Mouse (Mus musculus) gonadal fat pad, adult 2 months (tissue): ENCODE results near the gene Grik5. TPM values are rescaled to one million over a fixed set of nuclear protein-coding genes. Genes with fewer than 3 reads are reported as not detected.
A peak's percentile ranks its signal among the peaks of the same experiment; 100 is the strongest.
"Not testable (repeated sequence)": the region's sequence is repeated elsewhere in the genome, so short reads cannot be mapped to it uniquely, and the experiment has no call there.

ENCODE experiments used
- DNase-seq: peaks from one replicate; pipeline ENCODE4 v3.0.0-alpha.2; 2012; ENCODE audit warnings: low read depth
- polyA plus RNA-seq: library from polyadenylated mRNA; depleted of rRNA; stranded (reverse); fragments of >200 nt; gene quantifications from 2 replicates; pipeline ENCODE4 v1.2.3, GENCODE M21; 2012

The Grik5 gene
- polyA plus RNA-seq, 1 experiment: 15.7 TPM

GRCm38 (mm10) chr7:25080431-25080830 lies 8.3 kb upstream of the Grik5 start:
- DNase-seq: no peak

DNA sequence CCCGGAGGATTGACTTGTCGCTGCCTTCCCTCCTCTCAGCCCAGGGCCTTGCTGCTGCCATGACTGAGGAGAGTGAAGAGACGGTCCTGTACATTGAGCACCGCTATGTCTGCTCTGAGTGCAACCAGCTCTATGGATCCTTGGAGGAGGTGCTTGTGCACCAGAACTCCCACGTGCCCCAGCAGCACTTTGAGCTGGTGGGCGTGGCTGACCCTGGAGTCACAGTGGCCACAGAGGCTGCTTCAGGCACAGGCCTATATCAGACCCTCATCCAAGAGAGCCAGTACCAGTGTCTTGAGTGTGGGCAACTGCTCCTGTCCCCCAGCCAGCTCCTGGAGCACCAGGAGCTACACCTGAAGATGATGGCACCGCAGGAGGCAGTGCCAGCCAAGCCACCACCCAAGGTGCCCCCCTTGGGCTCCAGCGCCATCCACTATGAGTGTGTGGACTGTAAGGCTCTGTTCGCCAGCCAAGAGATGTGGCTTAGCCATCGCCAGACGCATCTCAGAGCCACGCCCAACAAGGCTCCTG lies 7.4 kb upstream of the Grik5 start:
- no peak for DNase-seq

DNA sequence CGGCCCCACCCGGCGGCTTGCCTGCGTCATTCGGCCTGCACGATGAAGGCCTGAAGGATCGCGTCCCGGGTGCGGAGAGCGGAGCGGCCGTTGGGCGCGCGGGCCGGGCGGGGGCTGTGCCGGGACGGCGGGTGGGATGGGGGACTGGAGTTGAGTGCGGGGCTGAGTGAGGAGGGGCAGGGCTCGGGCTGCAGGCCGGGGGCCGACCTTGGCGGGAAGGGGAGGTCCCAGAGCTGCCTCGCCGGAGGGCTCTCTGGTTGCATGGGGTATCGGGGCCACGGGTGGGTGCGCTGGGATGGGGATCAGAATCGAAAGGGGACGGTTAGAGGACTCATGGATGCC lies 5.2 kb upstream of the Grik5 start:
- no peak for DNase-seq

DNA sequence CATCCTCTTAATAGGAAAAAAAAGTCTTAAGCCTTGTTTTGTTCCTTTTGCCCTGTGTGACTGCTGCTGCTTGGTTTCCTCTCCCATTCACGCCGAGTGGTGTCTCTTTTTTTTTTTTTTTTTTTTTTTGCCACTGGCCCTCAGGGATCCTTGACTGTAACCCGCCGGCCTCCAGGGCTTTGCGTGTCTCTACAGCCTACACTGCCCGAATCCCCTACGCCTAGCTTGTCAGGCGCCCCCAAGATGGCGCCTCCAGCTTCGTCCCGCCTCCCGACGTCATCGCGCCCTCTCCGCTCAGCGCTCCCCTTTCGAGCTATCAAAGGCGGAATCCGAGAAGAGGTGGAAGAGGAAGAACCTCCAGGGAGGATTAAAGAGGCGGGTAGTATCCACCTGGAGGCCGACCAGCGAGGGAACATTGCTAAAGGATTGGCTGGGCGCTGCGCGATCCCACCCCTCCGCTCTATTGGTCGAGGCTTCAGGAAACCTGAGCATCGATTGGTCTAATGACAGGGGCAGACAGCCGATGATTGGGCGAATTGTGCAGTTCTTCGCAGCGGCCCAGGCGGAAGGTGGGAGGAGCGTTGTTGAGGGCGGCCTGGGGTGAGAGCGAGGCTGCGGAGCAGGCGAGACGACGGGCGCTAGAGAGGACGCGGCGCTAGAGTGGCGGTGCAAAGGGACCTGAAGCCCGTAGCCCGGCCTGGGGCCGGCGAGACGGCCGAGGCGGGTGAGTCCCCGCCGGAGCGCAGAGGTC lies 4.7 kb upstream of the Grik5 start:
- DNase-seq: peak; percentile 94

DNA sequence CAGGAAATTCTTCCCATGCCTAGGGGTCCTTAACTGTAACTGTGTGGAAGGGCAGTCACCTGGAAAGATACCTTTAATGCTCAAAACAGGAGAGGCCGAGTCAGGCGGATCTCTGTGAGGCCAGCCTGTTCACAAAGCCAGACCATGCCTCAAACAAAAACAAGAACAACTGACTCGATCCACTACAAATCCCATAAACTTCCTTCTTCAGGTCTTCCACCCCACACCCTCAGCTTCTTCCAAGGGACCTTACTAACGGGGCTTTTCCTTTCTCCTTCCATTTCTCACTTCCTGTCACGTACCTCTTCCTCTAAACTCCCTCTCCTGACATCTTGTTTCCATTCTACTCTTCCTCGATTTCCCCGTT lies 4.1 kb upstream of the Grik5 start:
- no peak for DNase-seq

GRCm38 (mm10) chr7:25073924-25074323 lies 1.8 kb upstream of the Grik5 start:
- no peak for DNase-seq

DNA sequence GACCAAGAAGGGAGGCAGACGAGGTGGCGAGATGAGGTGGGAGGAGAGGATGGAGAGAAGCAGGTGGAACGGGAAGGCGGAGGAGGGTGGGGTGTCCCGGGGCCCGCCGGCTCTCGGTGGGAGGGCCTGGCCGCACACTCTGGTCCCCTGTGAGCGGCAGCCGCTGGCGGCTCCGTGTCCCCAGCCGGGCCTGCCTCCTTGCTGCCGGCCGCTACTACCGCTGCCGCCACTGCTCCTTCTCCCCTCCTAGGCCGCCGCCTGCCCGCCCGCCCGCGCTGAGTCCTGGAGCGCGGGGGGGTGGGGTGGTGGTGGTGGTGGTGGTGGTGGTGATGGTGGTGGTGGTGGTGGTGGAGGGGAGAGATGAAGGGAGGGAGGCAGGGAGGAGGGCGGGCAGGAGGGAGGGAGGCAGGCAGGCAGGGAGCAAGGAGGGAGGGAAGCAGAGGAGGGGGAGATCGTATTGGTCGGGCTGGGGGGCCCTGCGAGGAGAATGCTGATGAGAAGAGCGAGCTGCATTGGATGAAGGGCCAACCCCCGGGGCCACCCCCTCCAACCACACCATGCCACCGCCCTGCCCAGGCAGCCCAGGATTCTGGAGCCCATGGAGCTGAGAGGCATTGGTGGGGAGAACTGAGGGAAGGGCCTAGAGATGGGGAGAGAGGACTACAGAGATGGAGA lies 707 bp upstream of the Grik5 start:
- DNase-seq: no peak

GRCm38 (mm10) chr7:25068724-25069123 lies 3.4 kb downstream of the Grik5 start:
- no peak for DNase-seq

- no peak for DNase-seq
These were observed 4.1 kb downstream of the Grik5 start for GRCm38 (mm10) chr7:25067909-25068656.

DNA sequence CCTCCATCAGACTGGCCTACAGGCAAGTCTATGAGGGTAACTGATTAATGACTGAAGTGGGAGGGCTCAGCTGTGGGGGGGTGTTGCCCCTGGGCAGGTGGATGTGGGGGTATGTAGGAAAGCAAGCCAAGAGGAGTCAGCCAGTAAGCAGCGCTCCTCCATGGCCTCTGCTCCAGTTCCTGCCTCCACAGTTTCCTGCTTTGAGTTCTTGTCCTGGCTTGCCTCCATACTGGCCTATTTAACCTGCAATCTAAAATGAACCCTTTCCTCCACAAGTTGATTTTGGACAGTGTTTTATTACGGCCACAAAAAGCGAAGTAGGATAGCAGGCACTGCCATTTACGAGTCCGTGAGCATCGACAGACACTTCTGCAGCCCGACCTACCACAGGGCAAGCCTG lies 4.8 kb downstream of the Grik5 start:
- no peak for DNase-seq

GRCm38 (mm10) chr7:25063900-25064299 lies 8.2 kb downstream of the Grik5 start:
- no peak for DNase-seq

DNA sequence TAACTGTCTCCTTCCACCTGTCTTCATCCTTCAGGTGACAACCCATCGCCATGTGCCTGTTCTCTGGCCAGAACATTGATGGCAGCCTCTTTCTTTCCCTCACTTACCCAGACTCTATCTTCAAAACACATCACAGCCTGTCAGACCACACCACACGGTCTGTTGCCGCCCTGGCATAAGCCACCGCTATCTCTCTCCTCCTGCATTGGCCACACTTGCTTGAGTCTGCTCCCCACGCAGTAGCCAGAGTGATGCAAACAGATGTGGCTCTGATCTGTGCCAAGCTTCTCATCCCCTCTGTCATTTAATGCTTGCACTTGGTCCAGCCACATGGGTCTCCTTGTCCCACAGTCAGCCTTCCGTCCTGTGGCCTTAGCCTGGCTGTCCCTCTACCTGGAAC lies 8.8 kb downstream of the Grik5 start:
- DNase-seq: no peak

GRCm38 (mm10) chr7:25058836-25059235 lies 13.3 kb downstream of the Grik5 start:
- DNase-seq: no peak

- DNase-seq: no peak
These were observed 13.8 kb downstream of the Grik5 start for GRCm38 (mm10) chr7:25058394-25058793.

DNA sequence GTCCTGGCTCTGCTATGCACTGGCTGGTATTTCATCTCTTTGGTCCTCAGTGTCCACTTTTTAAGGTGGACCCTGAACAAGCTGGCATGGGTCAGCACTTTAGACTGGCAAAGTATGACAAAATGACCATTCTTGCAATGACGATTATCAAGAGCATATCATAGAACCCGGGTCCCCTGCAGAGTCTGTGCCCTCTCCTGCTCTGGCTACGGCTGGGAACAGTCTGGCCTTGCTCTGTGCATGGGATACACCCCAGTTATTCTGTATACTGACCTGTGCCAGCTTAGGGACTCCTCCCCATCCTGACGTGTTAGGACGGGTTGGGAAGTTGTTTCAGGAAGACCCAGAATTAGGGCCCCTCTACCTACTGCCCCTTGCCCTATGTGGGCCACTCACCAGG lies 14.3 kb downstream of the Grik5 start:
- DNase-seq: no peak

- no peak for DNase-seq
These were observed 15.2 kb downstream of the Grik5 start for GRCm38 (mm10) chr7:25056951-25057350.

DNA sequence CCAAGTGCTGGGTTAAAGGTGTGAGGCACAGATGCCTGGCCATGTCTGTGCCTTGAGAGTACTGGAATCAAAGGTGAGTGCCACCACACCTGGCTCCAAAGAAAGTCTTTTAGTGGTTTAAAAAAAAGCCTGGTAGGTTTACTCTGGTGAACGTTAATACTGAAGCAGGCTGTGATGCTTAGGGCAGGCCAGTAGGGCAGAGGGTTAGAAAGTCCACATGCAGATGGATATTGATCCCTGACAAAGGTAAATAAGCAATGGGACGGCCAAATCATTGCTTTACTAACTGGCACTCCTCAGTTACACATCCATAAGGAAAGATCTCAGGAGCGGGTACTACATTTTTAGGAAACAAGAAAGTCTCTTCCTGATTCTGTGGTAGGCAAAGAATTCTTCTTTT lies 19.6 kb downstream of the Grik5 start:
- no peak for DNase-seq

DNA sequence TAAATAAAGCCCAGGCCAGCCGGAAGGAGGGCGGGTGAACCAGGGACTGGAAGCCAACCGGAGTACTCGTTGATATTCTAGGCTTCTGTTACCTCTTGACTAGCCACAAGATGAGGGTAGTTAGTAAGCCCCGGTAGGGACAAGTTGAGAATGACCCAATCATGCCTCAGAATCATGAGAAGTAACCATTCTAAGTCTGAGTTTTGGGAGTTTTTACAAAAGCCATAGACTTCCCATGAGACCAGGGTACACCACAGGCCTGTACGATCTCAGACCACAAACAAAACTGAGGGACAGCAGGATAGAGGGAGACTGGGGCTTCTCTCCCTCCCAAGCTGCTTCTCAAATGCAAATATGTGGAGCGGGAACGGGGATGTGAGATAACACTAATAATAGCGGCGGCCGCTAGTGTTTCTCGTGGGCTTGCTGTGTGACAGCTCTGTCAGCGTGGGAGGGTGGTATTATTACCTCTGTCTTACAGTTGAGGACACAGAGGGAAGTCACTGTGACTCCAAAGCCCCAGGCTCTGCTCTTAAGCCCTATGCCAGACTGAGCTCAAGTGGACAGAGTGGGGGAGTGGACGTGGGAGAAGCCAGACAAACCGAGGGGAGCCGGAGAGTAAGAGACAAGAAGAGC lies 22.7 kb downstream of the Grik5 start:
- DNase-seq: no peak

- no peak for DNase-seq
These were observed 24.8 kb downstream of the Grik5 start for GRCm38 (mm10) chr7:25047363-25047762.

DNA sequence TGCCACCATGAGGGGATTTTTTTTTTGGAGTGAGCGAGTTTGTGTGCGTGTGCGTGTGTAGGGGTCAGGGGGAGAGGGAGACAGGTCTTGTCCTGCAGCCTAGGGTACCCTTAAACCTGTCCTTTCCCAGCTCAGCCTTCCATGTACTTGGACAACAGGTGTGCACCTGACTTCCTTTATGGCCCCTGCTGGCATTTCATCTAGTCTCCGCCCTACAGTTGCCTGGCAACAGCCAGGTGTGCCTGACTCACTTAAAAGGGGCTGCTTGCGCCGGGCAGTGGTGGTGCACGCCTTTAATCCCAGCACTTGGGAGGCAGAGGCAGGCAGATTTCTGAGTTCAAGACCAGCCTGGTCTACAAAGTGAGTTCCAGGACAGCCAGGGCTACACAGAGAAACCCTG lies 27.5 kb downstream of the Grik5 start:
- DNase-seq: not testable (repeated sequence)

GRCm38 (mm10) chr7:25041921-25042320 lies 30.2 kb downstream of the Grik5 start:
- no peak for DNase-seq

DNA sequence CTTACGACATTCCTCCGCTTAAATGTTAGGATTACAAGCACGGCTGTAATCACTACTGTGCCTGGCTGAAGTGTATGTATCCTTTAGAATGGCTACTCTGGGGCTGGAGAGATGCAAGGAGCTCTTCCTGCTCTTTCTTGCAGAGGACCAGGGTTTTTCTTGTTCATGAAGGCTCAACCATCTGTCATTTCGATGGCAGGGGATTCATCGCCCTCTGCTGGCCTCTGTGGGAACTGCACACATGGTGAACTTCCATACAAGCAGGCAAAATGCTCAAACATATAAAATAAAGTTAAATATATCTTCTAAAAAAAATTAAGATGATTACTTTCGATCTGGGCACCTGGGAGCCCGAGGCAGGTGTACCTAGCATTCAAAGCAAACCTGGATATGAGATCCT lies 36.2 kb downstream of the Grik5 start:
- DNase-seq: no peak
